Mouse (Mus musculus) heart, postnatal 10 days (tissue): Measurements from ENCODE around the gene Rhd. TPM values are rescaled to one million over a fixed set of nuclear protein-coding genes. Genes with fewer than 3 reads are reported as not detected.
"Not testable (repeated sequence)": the region's sequence is repeated elsewhere in the genome, so short reads cannot be mapped to it uniquely, and the experiment has no call there.

Experiments used
- DNase-seq, 2 experiments: peaks; one replicate each; pipeline ENCODE4 v3.0.0; 2021
- intact Hi-C: fragments of 180-260 bp; cut with DNase I; formaldehyde crosslinking; loops from one replicate; pipeline ENCODE4 v1.15.1; 2025
- total RNA-seq, 2 experiments: library from RNA; stranded (reverse); gene quantifications; 2 replicates each; pipeline ENCODE4 v1.2.3; 2021

Gene Rhd
- 1 to 10 TPM; 3.8 to 4.9 TPM for total RNA-seq

- DNase-seq = no peak
- intact Hi-C loops = no loop called here
Measured at GRCm38 (mm10) chr4:134863937-134864729, at the start of gene Rhd. Gene Rhd (plus strand): TSS chr4:134864536.

- DNase-seq = no peak
- intact Hi-C loops = no loop called here
Measured at GRCm38 (mm10) chr4:134817706-134818105, 46.6 kb upstream of the Rhd start.

- no peak for DNase-seq
- intact Hi-C loops = no loop called here
Measured at GRCm38 (mm10) chr4:134821061-134821460, 43.3 kb upstream of the Rhd start.

GRCm38 (mm10) chr4:134823560-134823959, 40.8 kb upstream of the Rhd start:
- intact Hi-C loops = no loop called here
- DNase-seq = no peak

- DNase-seq, intact Hi-C loops: not testable (repeated sequence)
Measured at GRCm38 (mm10) chr4:134825864-134826263, 38.5 kb upstream of the Rhd start.

GRCm38 (mm10) chr4:134826348-134826747, 38.0 kb upstream of the Rhd start:
- intact Hi-C loops = no loop called here
- no peak for DNase-seq

GRCm38 (mm10) chr4:134827806-134828205, 36.5 kb upstream of the Rhd start:
- no peak for DNase-seq
- intact Hi-C loops = no loop called here

GRCm38 (mm10) chr4:134831934-134832333, 32.4 kb upstream of the Rhd start:
- intact Hi-C loops = no loop called here
- DNase-seq = no peak

GRCm38 (mm10) chr4:134835486-134835885, 28.9 kb upstream of the Rhd start:
- intact Hi-C loops = no loop called here

GRCm38 (mm10) chr4:134838221-134838620, 26.1 kb upstream of the Rhd start:
- DNase-seq = no peak

More at GRCm38 (mm10) chr4:134835486-134835885, 28.9 kb upstream of the Rhd start:
- no peak for DNase-seq

GRCm38 (mm10) chr4:134838706-134839105, 25.6 kb upstream of the Rhd start:
- DNase-seq, intact Hi-C loops: not testable (repeated sequence)

More at GRCm38 (mm10) chr4:134838221-134838620, 26.1 kb upstream of the Rhd start:
- intact Hi-C loops = no loop called here

GRCm38 (mm10) chr4:134840231-134840630, 24.1 kb upstream of the Rhd start:
- no peak for DNase-seq
- intact Hi-C loops = no loop called here

- intact Hi-C loops = no loop called here
- no peak for DNase-seq
Measured at GRCm38 (mm10) chr4:134843566-134843965, 20.8 kb upstream of the Rhd start.

- intact Hi-C loops = no loop called here
Measured at GRCm38 (mm10) chr4:134847587-134847986, 16.7 kb upstream of the Rhd start.

GRCm38 (mm10) chr4:134850551-134850950, 13.8 kb upstream of the Rhd start:
- no peak for DNase-seq
- intact Hi-C loops = no loop called here

More at GRCm38 (mm10) chr4:134847587-134847986, 16.7 kb upstream of the Rhd start:
- no peak for DNase-seq

GRCm38 (mm10) chr4:134851236-134851635, 13.1 kb upstream of the Rhd start:
- intact Hi-C loops = no loop called here
- DNase-seq = no peak

- intact Hi-C loops = no loop called here
- no peak for DNase-seq
Measured at GRCm38 (mm10) chr4:134851876-134852275, 12.5 kb upstream of the Rhd start.

GRCm38 (mm10) chr4:134852438-134853255, 11.7 kb upstream of the Rhd start:
- no peak for DNase-seq
- intact Hi-C loops = no loop called here

GRCm38 (mm10) chr4:134853259-134853636, 11.1 kb upstream of the Rhd start, which contains the start of gene Maco1:
Gene Maco1 (minus strand): TSS chr4:134853345.
- peak; percentile 100 for DNase-seq
- intact Hi-C loops = no loop called here

- intact Hi-C loops = no loop called here
- peak; percentile 94 to 95 for DNase-seq
Measured at GRCm38 (mm10) chr4:134853637-134854485, 10.5 kb upstream of the Rhd start.

- intact Hi-C loops = no loop called here
- no peak for DNase-seq
Measured at GRCm38 (mm10) chr4:134855371-134855770, 9.0 kb upstream of the Rhd start.
